Mouse (Mus musculus): ENCODE results near the gene Tecpr1. TPM values are rescaled to one million over a fixed set of nuclear protein-coding genes. Genes with fewer than 3 reads are reported as not detected.

Tecpr1 gene
- total and polyA plus RNA-seq, 2 experiments from 2014 or later: 13.5 to 28.3 TPM

GRCm38 (mm10) chr5:144204303-144204702 is 19.1 kb downstream of the Tecpr1 start:
- TF ChIP-seq EP300 (IDR thresholded peaks at IDR 0.05; ENCODE audit: low read depth) (no peak), CTCF (IDR thresholded peaks at IDR 0.05; ENCODE audit: low read depth) (no peak)
- no peak overlapping the region for H3K4me2 ChIP-seq (ENCODE audit: low read depth, low read length)
- ATAC-seq (ENCODE audit: insufficient read depth, low read depth) (no peak), DNase-seq (ENCODE audit: low spot score) (no peak)
- H3K9ac ChIP-seq (replicated peaks; ENCODE audit: low read depth, low read length): no peak overlapping the region
- H3K4me1 ChIP-seq (ENCODE audit: control insufficient read depth, insufficient read depth): no peaks in the 10 kb centered on the region
- H3K36me3 ChIP-seq (replicated peaks; ENCODE audit: control insufficient read depth, insufficient read depth, low read length): peaks cover 52% of the 10 kb centered on the region
- no peaks in the 10 kb centered on the region for H3K9me3 ChIP-seq (replicated peaks; ENCODE audit: control insufficient read depth, low read length)
- no peak overlapping the region for H3K4me3 ChIP-seq (ENCODE audit: low read depth, low read length)
- H3K27ac ChIP-seq (ENCODE audit: low read depth): no peak overlapping the region
- WGBS: 89% methylated on average over 12 of the region's 12 CpGs
- H3K27me3 ChIP-seq (ENCODE audit: control insufficient read depth, insufficient read depth, low read length): no peaks in the 10 kb centered on the region

- no peak overlapping the region for H3K4me3 ChIP-seq (ENCODE audit: low read depth, low read length)
- peaks cover 51% of the 10 kb centered on the region for H3K36me3 ChIP-seq (replicated peaks; ENCODE audit: control insufficient read depth, insufficient read depth, low read length)
- no peaks in the 10 kb centered on the region for H3K4me1 ChIP-seq (ENCODE audit: control insufficient read depth, insufficient read depth)
- no peaks in the 10 kb centered on the region for H3K9me3 ChIP-seq (replicated peaks; ENCODE audit: control insufficient read depth, low read length)
- WGBS: 84% methylated on average over 10 of the region's 10 CpGs
- no peak for ATAC-seq (ENCODE audit: insufficient read depth, low read depth)
- no peaks in the 10 kb centered on the region for H3K27me3 ChIP-seq (ENCODE audit: control insufficient read depth, insufficient read depth, low read length)
- TF ChIP-seq CTCF (IDR thresholded peaks at IDR 0.05; ENCODE audit: low read depth): no peak
- TF ChIP-seq EP300 (IDR thresholded peaks at IDR 0.05; ENCODE audit: low read depth): no peak
- H3K4me2 ChIP-seq (ENCODE audit: low read depth, low read length): no peak overlapping the region
- no peak for DNase-seq (ENCODE audit: low spot score)
- H3K27ac ChIP-seq (ENCODE audit: low read depth): no peak overlapping the region
- H3K9ac ChIP-seq (replicated peaks; ENCODE audit: low read depth, low read length): no peak overlapping the region
Measured at GRCm38 (mm10) chr5:144203398-144203959, 19.9 kb downstream of the Tecpr1 start.

- ATAC-seq (ENCODE audit: insufficient read depth, low read depth) (no peak), DNase-seq (ENCODE audit: low spot score) (no peak)
- Histone ChIP-seq H3K36me3 (replicated peaks; ENCODE audit: control insufficient read depth, insufficient read depth, low read length) (peaks cover 51% of the 10 kb centered on the region), H3K27me3 (ENCODE audit: control insufficient read depth, insufficient read depth, low read length) (no peaks in the 10 kb centered on the region), H3K4me2 (ENCODE audit: low read depth, low read length) (no peak overlapping the region), H3K4me1 (ENCODE audit: control insufficient read depth, insufficient read depth) (no peaks in the 10 kb centered on the region), H3K4me3 (ENCODE audit: low read depth, low read length) (no peak overlapping the region), H3K27ac (ENCODE audit: low read depth) (no peak overlapping the region), H3K9ac (replicated peaks; ENCODE audit: low read depth, low read length) (no peak overlapping the region), H3K9me3 (replicated peaks; ENCODE audit: control insufficient read depth, low read length) (no peaks in the 10 kb centered on the region)
- TF ChIP-seq EP300 (IDR thresholded peaks at IDR 0.05; ENCODE audit: low read depth) (no peak), CTCF (IDR thresholded peaks at IDR 0.05; ENCODE audit: low read depth) (0 out of 2 replicates have a peak, but pooled peaks have one; percentile 22)
- 95% methylated on average over 6 of the region's 6 CpGs for WGBS
Measured at GRCm38 (mm10) chr5:144202430-144202829, 21.0 kb downstream of the Tecpr1 start.

GRCm38 (mm10) chr5:144200616-144201015 is 22.8 kb downstream of the Tecpr1 start:
- Histone ChIP-seq H3K36me3 (replicated peaks; ENCODE audit: control insufficient read depth, insufficient read depth, low read length) (peaks cover 41% of the 10 kb centered on the region), H3K9me3 (replicated peaks; ENCODE audit: control insufficient read depth, low read length) (no peaks in the 10 kb centered on the region), H3K4me1 (ENCODE audit: control insufficient read depth, insufficient read depth) (no peaks in the 10 kb centered on the region), H3K27ac (ENCODE audit: low read depth) (no peak overlapping the region), H3K9ac (replicated peaks; ENCODE audit: low read depth, low read length) (no peak overlapping the region), H3K4me2 (ENCODE audit: low read depth, low read length) (no peak overlapping the region), H3K27me3 (ENCODE audit: control insufficient read depth, insufficient read depth, low read length) (no peaks in the 10 kb centered on the region), H3K4me3 (ENCODE audit: low read depth, low read length) (no peak overlapping the region)
- WGBS: 64% methylated on average over 11 of the region's 11 CpGs
- ATAC-seq (ENCODE audit: insufficient read depth, low read depth): no peak
- TF ChIP-seq EP300 (IDR thresholded peaks at IDR 0.05; ENCODE audit: low read depth) (no peak), CTCF (IDR thresholded peaks at IDR 0.05; ENCODE audit: low read depth) (no peak)
- DNase-seq (ENCODE audit: low spot score): no peak

- H3K36me3 ChIP-seq (replicated peaks; ENCODE audit: control insufficient read depth, insufficient read depth, low read length): peaks cover 10% of the 10 kb centered on the region; the same call in 1 of the 2 replicates
- H3K9ac ChIP-seq (replicated peaks; ENCODE audit: low read depth, low read length): no peak overlapping the region
- H3K4me1 ChIP-seq (ENCODE audit: control insufficient read depth, insufficient read depth): no peaks in the 10 kb centered on the region
- 80% methylated on average over 8 of the region's 8 CpGs for WGBS
- no peak overlapping the region for H3K27ac ChIP-seq (ENCODE audit: low read depth)
- no peak for TF ChIP-seq EP300 (IDR thresholded peaks at IDR 0.05; ENCODE audit: low read depth)
- no peak for TF ChIP-seq CTCF (IDR thresholded peaks at IDR 0.05; ENCODE audit: low read depth)
- no peak overlapping the region for H3K4me3 ChIP-seq (ENCODE audit: low read depth, low read length)
- no peaks in the 10 kb centered on the region for H3K27me3 ChIP-seq (ENCODE audit: control insufficient read depth, insufficient read depth, low read length)
- no peaks in the 10 kb centered on the region for H3K9me3 ChIP-seq (replicated peaks; ENCODE audit: control insufficient read depth, low read length)
- DNase-seq (ENCODE audit: low spot score) (no peak), ATAC-seq (ENCODE audit: insufficient read depth, low read depth) (no peak)
- no peak overlapping the region for H3K4me2 ChIP-seq (ENCODE audit: low read depth, low read length)
Measured at GRCm38 (mm10) chr5:144195567-144195966, 27.8 kb downstream of the Tecpr1 start.

- Histone ChIP-seq H3K4me3 (ENCODE audit: low read depth, low read length) (no peak overlapping the region), H3K27ac (ENCODE audit: low read depth) (no peak overlapping the region), H3K4me2 (ENCODE audit: low read depth, low read length) (no peak overlapping the region), H3K4me1 (ENCODE audit: control insufficient read depth, insufficient read depth) (peaks cover 4% of the 10 kb centered on the region), H3K27me3 (ENCODE audit: control insufficient read depth, insufficient read depth, low read length) (no peaks in the 10 kb centered on the region), H3K9ac (replicated peaks; ENCODE audit: low read depth, low read length) (no peak overlapping the region), H3K36me3 (replicated peaks; ENCODE audit: control insufficient read depth, insufficient read depth, low read length) (peaks cover 10% of the 10 kb centered on the region; the same call in 1 of the 2 replicates), H3K9me3 (replicated peaks; ENCODE audit: control insufficient read depth, low read length) (no peaks in the 10 kb centered on the region)
- TF ChIP-seq CTCF (IDR thresholded peaks at IDR 0.05; ENCODE audit: low read depth) (no peak), EP300 (IDR thresholded peaks at IDR 0.05; ENCODE audit: low read depth) (no peak)
- no peak for ATAC-seq (ENCODE audit: insufficient read depth, low read depth)
- DNase-seq (ENCODE audit: low spot score): no peak
- 77% methylated on average over 7 of the region's 7 CpGs for WGBS
Measured at GRCm38 (mm10) chr5:144194416-144194815, 29.0 kb downstream of the Tecpr1 start.
